Mouse (Mus musculus) large intestine, adult 2 months (tissue): ENCODE measurements around the gene Clec12b. TPM values are rescaled to one million over a fixed set of nuclear protein-coding genes. Genes with fewer than 3 reads are reported as not detected.

Experiments
- DNase-seq: peaks from one replicate; pipeline ENCODE4 v3.0.0-alpha.2; 2012; ENCODE audit warnings: low read depth, low spot score
- WGBS: fragments of 180-500 bp; shearing (Covaris S2); methylation state at CpG from one replicate; pipeline ENCODE4 v1.1.7; 2018; 5-methylcytosine and 5-hydroxymethylcytosine counted together
- polyA plus RNA-seq: library from polyadenylated mRNA; depleted of rRNA; stranded (reverse); fragments of >200 nt; gene quantifications from 2 replicates; pipeline ENCODE4 v1.2.3, GENCODE M21; 2012; rRNA removed

Gene Clec12b
- not detected in 2 replicates for polyA plus RNA-seq

DNA sequence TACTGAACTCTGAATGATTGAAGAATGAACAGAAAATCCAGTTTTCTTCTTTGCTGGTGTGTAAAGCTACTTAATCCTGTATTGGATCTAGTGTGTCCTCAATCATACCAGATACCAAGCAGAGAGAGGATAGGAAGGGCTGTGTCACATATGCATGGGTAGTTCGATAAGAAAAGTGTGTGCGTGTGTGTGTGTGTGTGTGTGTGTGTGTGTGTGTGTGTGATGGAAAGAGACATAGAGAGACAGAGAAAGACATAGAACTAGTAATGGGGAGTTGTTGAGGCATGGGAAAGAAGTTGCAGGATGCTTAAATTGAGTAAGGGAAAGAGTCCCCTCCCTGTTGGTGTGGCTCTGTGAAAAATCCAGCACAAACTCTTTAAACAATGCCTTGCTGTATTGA, at the start of gene Clec12b:
Gene Clec12b, minus strand, starts transcription at position 101 of the 400 bp plus-strand sequence.
- WGBS = 86% methylated on average over 2 of the region's 2 CpGs
- DNase-seq = no peak

DNA sequence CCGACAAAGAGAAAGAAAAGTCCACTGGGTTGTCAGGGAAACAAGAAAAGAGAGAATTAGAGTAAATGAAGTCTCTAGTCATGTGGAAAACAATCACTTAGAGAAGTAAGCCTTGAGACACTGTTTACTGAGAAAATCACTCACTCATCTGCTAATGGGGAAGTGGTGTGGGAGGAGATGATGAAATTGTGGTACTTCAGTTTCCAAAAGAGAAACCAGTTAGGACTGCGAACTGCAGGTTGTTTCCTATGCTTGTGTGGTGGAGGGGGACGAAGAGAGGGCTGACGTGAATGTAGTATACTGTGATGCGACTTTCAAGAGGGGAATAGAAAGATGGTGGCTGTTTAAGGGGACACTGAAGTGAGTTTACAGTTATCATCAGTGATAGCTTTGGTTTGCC, 48.6 kb upstream of the Clec12b start:
- 80% methylated on average over 5 of the region's 5 CpGs for WGBS
- DNase-seq = no peak

DNA sequence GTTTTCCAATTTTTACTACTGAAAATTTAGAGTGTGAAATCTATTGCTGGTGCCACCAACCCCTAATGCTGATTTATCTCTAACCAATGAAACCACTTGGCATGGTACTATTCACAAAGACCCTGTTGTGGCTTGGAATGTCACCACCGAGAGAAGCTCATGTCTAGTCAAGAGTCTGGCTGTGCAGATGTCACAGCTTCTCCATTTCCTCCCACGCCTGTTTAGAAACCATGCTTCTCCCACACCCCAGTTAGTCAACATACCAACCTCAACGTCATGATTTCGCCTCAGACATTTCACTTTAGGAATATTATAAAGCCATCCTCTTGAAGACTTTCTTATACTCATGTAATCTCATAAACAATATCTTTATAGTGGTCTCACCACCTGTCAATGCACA, 41.6 kb upstream of the Clec12b start:
- no peak for DNase-seq
- 66% methylated on average over 4 of the region's 4 CpGs for WGBS

DNA sequence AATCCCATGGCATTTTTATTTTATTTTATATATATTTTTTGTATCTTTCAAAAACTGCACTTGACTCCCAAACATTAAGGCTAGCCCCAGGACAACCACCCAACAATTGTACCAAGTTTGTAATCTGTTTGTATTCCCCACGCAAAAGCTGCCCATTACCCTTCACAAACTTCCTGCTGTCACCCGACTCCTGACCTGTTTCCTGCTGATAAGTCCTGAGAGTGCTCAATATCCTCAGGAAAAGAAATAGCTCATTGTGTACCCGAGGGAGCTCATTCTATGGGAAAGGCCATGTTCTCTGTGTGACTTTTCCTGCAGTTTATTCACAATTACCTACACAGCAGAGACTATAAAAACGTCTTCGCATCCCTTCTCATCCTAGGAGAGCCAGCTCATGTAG, 40.1 kb upstream of the Clec12b start:
- WGBS = 20% methylated on average over 5 of the region's 5 CpGs
- DNase-seq = no peak

DNA sequence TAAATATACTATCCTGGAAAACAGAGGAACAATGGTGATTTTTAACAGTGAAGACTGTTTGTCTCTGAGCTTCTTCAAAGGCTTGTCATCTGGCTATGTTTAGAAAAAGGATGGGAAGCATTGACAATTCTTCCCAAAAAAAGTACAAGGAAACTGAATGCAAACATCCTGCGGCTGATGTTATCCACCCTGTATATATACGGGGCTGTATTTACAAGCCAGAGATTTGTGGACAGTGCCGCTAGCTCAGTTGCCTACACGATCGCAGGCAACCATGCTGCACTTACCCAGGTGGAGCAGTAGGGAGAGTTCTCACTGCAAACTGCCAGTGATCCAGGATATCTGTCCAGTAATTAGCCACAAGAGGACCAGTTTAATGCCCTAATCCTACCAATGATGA, 39.5 kb upstream of the Clec12b start:
- DNase-seq = no peak
- 43% methylated on average over 5 of the region's 5 CpGs for WGBS

DNA sequence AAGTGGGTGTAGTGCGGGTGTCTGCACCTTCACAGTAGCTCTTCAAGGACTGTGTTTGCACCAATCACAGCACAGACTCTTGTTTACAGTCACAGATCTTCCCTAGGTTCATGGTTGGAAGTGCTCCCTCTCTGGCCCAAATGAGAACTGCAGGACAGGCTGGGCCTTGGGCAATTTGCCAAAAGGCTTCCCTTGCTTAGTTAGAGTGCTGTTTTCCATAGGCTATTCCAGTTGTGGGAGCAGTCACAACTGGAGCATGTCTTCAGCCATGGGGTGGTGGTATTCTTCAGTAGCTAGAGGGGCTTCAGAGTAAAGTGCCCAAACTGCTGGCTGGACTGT, 38.0 kb upstream of the Clec12b start:
- 18% methylated on average over 1 of the region's 1 CpGs for WGBS
- DNase-seq = peak; percentile 57

DNA sequence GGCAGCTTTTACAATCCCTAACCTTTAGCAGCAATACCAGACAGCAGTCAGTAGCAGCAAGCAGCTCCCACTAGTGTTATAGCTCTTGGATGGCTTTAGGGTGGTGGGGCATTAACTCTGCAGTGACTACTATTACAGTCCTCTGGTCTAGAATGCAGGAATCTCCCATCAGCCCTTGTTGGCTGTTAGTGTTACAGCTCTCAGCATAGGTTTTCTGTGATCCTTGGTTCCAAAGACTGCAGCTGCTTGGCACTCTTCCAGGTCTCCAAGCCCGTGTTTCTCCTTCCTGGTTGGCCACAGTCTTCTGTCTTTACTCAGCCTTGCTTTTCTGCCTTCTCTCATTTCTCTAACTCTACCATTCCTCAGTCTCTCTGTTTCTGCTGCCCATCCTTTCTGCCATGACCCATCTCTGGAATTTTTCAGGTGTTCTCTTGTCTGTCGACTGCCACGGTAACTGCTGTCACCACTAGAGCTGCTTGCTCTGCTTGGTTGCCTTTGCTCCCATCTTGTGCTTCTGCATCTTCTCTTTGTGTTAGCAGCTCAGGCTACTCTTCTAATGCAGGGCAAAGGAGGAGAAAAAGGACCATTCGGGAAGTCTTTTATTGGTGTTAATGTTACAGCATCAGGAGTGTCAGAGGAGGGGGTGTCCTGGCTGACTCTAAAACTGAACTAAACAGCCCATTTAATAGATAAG, 37.5 kb upstream of the Clec12b start:
- peak; percentile 48 for DNase-seq
- 18% methylated on average over 4 of the region's 4 CpGs for WGBS

DNA sequence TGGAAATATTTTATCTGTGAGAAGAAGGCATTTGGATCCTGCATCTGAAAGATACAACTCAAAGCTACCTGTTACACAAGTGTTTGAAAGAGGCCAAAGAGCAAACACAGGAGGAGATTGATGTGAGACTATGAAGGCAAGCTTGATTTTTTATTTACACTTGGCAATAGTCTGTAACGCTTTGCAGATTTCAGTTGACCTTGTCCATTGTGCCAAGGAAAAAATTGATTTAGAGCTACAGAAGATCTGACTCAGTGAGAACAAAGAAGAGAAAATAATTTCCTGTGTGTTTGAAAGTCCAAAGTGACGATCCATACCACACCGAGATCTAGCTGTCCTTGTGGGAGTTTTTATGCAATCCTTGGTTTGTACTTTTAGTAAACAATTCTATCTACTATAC, 36.6 kb upstream of the Clec12b start:
- 24% methylated on average over 3 of the region's 3 CpGs for WGBS
- no peak for DNase-seq

DNA sequence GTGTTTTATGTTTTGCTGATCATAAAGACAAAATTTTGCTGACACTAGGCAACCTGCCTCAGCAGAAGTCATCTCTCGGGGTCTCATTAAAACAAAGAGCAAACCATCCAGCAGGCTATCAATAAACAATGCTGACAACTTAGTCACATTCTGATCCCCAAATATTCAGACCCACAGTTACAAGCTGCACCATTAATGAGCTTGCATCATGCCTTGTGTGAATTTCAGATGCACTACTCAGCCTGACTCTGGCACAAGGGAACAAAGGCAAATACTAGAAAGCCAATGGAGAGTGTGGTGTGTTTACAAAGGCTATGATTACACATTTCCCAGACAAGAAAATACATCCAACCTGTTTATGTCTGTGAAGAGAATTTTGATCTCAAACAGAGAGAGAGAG, 28.5 kb upstream of the Clec12b start:
- DNase-seq = no peak
- WGBS = 79% methylated on average over 1 of the region's 1 CpGs

DNA sequence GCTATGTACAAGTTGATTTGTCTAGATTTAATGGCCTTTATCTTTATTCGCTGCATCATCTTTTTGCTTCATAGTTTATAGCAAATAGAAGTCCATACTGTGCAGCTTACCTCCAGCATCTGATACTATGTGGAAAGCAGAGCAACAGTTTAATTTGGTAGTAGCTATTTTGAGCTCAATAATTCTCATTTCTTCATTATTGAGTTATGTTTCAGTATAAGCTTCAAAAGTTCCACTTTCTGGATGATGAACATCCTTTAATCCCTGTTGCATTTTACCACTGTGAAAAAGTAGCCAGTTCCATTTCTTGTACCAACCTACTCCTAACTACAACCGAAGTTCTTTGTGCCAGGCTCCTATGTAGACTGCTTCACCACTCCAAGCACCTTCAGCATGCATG, 22.9 kb upstream of the Clec12b start, which contains the start of gene Clec9a:
Gene Clec9a, plus strand, starts transcription at position 301 of the 400 bp plus-strand sequence.
- no peak for DNase-seq
- 90% methylated on average over 2 of the region's 2 CpGs for WGBS

DNA sequence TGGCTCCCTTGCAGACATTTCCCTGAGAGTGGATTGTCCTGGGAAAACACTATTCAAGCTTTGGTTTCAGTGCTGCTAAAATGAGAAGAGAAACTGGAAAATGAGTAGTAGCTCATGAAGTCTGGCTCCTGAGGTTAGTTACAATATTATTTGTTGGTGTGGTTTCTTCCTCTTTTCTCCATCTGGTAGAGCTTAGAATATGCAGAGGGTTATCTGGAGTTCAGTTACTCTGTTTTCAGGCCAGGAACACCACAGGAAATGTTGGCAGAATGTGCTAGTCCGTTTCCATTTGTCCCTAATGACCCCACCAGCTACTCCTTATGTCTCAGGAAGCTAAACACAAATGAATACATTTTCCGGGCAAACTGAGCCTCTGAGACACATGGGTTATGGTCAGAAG, 21.6 kb upstream of the Clec12b start:
- no peak for DNase-seq
- 57% methylated on average over 2 of the region's 2 CpGs for WGBS

DNA sequence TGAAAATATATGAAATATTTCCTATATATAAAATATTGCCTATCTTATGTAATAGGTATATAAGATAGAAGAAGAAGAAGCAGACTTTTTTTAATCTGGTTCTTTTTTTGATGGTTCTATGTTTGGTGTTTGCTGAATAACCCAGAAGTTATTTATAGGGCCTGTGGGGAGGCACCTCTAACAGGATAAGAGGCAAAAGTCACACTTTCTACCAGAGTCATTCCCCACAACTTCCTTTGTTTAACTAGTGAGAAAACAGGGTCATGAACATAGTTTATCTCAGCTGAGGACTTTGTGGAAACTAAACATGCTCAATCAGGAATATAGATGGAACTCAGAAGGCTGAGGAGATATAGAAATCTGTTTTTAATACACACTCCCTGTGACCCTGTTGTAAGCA, 20.3 kb upstream of the Clec12b start:
- no peak for DNase-seq

DNA sequence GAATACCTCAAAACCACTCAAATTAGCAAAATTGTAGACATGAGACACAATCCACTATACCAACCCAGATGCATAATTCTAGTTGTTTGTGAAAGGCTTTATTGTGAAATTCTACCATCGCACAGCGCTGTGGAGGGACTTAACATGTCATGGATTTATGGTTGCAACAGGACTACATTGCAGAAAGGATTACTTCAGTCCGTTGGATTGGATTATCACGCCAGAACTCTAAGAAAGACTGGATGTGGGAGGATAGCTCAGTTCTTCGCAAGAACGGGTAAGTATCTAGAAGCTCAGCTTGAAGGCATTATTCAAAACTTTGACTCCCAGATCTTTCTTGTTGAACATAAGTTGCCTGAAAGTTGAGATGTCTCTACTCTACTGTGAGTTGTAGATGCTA, 17.7 kb upstream of the Clec12b start:
- no peak for DNase-seq
- WGBS = 73% methylated on average over 6 of the region's 6 CpGs

DNA sequence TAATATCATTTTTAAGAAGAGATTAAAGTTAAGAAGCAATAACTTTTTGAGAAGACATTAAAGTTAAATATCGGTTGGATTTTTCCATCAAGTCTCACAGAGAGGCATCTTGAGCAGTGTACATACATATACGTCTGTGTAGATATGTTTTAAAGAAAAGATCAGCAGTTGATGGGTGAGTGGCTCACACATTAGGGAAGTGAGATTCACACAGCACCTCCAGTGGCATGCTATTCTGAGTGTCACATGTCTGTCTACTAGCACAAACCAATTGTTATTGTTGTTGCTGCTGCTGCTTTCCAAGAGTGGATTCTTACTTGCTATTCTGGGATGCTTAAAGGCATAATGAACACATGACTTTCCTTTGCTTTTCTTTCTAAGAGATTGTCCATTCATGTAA, 16.7 kb upstream of the Clec12b start:
- 89% methylated on average over 2 of the region's 2 CpGs for WGBS
- no peak for DNase-seq

DNA sequence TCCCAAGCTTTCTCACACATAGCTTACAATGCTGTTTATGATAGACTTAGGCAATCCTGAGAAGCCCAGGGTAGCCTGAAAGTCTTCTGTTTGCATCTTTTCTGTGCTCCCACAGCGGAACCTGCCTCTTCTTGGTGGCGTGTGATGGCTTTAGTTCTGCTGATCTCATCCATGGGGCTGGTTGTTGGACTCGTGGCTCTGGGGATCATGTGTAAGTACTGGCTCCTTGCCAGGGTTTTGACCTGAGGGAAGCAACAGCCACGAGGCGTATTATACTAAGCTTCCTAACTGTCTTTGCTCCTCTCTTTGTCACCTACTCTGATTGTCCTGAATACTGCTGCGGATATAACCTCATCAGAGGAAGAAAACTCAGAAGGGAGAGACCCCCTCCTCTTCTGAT, 14.3 kb upstream of the Clec12b start:
- no peak for DNase-seq
- WGBS = 52% methylated on average over 6 of the region's 6 CpGs

DNA sequence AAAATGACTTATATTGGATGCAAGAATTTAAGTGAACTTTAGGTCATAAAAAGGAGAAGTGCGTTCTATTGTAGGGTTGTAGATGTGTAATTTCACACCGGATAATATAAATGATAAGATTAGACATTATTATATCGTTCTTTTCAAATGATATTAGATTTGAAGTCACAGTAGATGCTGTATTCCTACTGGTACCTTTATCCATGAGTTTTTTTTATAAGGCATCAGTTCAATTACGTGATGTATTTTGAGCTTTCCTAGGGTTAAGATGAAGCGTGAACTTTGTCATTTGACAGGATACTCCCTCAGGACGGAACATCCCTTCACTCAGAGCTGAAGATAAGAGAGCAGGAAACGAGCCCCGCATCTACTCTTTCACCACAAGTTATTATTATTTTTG, 11.3 kb upstream of the Clec12b start, which contains the start of gene Clec1b:
Gene Clec1b, plus strand, starts transcription at position 301 of the 400 bp plus-strand sequence.
- WGBS = 75% methylated on average over 8 of the region's 8 CpGs
- no peak for DNase-seq

DNA sequence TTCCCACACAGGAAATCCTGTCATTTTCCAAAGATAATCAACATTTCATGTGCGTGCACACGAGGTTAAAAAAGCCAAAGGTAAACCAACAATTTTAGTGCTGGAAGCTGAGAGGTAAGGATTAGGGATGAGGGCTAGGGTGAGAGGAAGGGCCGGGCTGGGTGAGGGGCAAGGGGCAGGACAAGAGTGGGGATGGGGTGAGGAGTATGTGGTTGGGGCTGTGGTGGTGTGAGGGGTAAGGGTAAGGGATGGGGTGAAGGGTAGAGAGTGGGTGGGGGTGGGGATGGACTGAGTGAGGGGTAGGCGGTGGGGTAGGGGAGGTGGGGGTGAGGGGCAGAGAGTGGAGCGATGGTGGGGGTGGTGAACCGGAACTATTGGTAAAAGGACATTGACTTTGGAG, 8.1 kb upstream of the Clec12b start:
- DNase-seq = no peak
- 76% methylated on average over 6 of the region's 6 CpGs for WGBS

DNA sequence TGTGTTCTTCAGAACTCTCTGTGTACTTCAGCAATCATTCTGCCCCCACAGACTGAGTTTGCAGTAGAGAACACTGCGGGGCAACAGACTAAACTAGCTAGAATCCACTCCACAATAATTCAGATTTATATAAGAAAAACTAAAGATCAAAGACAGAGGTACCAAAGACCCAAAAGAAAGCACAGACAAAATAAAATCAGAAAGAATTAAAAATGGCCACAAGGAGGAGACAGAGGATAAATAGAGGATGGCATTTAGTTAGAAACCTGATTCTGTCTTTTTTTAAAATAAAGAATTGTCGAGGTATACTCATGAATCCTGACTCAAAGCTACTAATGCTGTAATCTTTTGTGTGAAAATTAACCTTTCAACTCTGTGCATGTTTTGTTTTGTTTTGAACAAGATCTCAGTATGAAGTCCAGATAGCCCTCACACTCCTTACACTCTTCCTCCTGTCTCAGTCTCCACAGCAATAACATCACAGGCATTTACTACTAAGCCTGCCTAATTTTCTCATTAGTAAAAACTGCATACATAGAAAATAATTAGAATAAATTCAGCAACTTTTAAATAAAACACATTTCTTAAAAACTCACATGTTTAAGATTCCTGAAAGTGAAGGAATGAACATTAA, 7.5 kb upstream of the Clec12b start:
- no peak for DNase-seq
- 14% methylated on average over 2 of the region's 2 CpGs for WGBS

DNA sequence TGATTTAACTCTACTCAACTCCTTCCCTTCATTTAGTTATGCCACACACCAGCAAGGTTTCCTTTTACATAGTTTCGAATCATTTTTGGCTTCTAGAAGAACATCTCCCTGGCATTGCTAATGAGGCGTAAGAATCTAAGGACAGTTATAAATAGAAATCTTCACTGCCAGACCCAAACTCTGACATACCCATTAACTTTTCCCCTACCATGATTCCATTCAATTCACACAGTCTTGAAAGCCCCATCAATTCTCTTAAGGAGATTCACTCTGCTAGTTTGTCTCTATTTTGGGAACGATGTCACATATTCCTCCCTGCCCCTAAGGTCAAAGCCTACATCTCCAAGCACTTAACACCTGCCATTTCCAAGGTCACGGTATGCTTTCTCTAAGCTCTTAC, 674 bp downstream of the Clec12b start:
- no peak for DNase-seq
- 85% methylated on average over 4 of the region's 4 CpGs for WGBS

DNA sequence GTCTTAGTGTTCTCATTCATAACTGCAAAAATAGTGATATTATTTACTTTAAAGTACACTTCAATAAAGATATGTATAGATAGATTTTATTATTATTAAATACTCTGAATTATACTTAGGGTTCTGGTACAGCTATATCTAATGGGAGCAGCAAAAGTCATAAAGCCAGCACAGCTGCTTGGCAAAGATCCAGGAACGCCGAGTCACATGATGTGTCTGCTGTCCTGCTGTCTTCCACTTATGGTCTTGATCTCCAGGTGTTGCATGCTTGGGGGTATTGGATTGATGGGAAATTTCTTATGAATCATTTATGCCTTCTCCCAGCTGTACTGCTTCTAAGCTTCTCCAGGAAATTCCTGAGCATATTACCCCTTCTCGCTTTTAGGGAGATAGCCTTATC, 2.2 kb downstream of the Clec12b start:
- WGBS = 12% methylated on average over 3 of the region's 3 CpGs
- DNase-seq = no peak

DNA sequence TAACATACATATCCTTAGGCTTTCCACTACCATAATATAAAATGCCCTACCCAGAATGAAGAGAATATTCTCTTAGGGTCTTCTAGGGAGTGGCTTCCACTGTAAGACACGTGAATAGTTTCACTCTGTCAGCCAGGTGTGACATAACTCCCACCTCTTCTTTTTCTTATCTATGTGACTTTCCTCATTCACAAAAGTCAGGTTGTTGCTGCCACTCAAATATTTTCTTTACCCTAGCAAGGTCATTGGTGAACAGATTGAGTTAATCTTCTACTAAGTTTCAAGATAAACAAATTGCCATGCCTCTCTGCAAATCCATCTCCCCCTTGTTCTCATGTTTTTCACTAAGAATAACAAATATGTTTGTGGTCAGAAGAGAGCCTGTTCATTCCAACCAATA, 3.9 kb downstream of the Clec12b start:
- no peak for DNase-seq
- WGBS = 25% methylated on average over 1 of the region's 1 CpGs

DNA sequence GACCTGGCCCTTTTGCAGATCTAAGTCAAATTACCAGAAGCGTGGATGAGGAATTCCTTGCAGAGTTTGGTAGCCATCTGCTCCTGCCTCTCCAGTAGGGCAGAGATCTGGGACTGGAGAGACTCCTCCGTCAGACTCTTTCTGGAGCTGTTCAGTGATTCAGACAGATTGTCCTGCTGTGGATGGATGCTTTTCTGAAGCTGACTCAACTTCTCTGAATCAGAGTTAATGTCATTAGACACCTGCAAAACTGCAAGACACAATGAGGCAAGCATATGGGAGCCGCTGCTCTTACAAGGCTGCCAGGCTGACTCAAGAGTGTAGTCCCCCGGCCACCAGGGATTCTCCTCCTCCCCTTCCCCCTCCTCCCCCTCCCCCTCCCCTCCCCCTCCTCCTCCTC, 5.2 kb downstream of the Clec12b start:
- no peak for DNase-seq
- WGBS = 86% methylated on average over 4 of the region's 4 CpGs
